Mouse (Mus musculus) gastrocnemius, adult 2 months (tissue): ENCODE data around the gene Acvr1c. TPM values are rescaled to one million over a fixed set of nuclear protein-coding genes. Genes with fewer than 3 reads are reported as not detected.

ENCODE experiments used
- DNase-seq: peaks from one replicate; pipeline ENCODE4 v3.0.0; 2022
- H3K27ac ChIP-seq: fragments of 200-600 bp; 2 replicates; pipeline ENCODE4 v1.8.1; 2022; ENCODE audit warnings: mild to moderate bottlenecking
- H3K4me3 ChIP-seq: fragments of 200-600 bp; 2 replicates; pipeline ENCODE4 v1.8.1; 2022; ENCODE audit warnings: mild to moderate bottlenecking, moderate library complexity
- CTCF ChIP-seq: fragments of 200-600 bp; IDR thresholded peaks from 2 replicates; pipeline ENCODE4 v1.8.1; 2022; ENCODE audit warnings: antibody characterized with exemption, mild to moderate bottlenecking, moderate library complexity
- intact Hi-C: fragments of 180-260 bp; cut with DNase I; formaldehyde crosslinking; loops from one replicate; pipeline ENCODE4 v1.15.1; 2025
- total RNA-seq, 2 experiments: library from RNA; stranded (reverse); gene quantifications; 2 replicates each; pipeline ENCODE4 v1.2.3; 2021

The Acvr1c gene
- total RNA-seq, 2 experiments from 2014 or later = 0.05 to 0.61 TPM

DNA sequence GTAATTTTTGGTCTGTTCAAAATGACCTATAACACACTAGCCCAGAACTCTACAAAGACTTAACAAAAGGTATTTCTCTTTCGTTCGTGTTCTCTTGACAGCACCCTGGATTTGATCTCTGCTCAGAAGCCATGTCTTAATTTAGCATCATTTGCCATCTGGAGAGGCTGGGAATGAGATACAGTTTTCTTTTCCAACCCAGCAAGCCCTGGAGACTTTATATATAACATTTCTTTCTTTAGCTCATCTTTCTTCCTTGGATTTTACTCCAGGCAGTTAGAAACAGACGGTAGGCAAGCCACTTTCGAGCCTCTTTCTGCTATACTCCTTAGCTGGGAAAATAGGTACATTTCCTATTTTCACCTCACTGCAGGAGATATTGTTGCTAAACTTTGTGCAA, 117.1 kb downstream of the Acvr1c start:
- no peak for TF ChIP-seq CTCF
- intact Hi-C loops = no loop called here

DNA sequence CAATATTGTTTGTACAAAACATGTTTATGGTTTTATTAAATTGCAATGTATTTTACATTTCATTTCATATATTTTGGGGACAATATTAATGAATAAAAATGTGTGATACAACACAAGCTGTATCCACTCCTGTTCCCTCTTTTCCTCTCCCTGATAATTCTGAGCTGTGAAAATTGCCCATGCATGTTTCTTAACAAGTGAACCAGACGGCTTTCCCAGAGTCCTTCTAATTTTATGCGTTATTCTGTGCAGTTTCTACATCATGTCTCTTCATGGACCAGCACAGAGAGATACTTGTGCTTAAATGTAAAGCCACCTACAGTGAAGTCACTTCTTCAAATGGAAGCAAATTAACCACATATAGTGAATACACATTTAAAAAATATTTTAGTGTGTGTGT, 120.2 kb downstream of the Acvr1c start:
- Histone ChIP-seq H3K4me3 (no peak overlapping the region), H3K27ac (no peak overlapping the region)
- no peak for TF ChIP-seq CTCF
- intact Hi-C loops = no loop called here
- no peak for DNase-seq

More for the DNA sequence above, 117.1 kb downstream of the Acvr1c start:
- no peak overlapping the region for H3K27ac ChIP-seq
- no peak overlapping the region for H3K4me3 ChIP-seq
- DNase-seq = no peak

Other genes with a start within 250 kb of the Acvr1c start
- gene Cytip, start 162.4 kb downstream of the Acvr1c start, total RNA-seq = under 1 TPM; 0.28 to 0.42 TPM
- gene Gm17409, start 112.2 kb upstream of the Acvr1c start, total RNA-seq = not detected
- gene Acvr1, start 209.3 kb upstream of the Acvr1c start, total RNA-seq = 10 to 100 TPM; 17.6 to 23.2 TPM
- gene Upp2, start 209.4 kb upstream of the Acvr1c start, total RNA-seq = 1 to 10 TPM; 2.0 to 2.4 TPM